Mouse (Mus musculus) layer of hippocampus, adult 9-11 months (tissue): Measurements from ENCODE around the gene Taar6.

Source experiments
- DNase-seq: peaks from one replicate; pipeline ENCODE4 v3.0.0; 2022

The Taar6 gene

GRCm38 (mm10) chr10:23985546-23985945 lies at the start of gene Taar6:
TSS of gene Taar6 (minus strand) at chr10:23985646.
- no peak for DNase-seq

GRCm38 (mm10) chr10:24031347-24031746 lies 45.9 kb upstream of the Taar6 start:
- DNase-seq, result no peak

- DNase-seq, result no peak
These were observed 41.5 kb upstream of the Taar6 start, which contains the start of gene Taar7d for GRCm38 (mm10) chr10:24026922-24027321. TSS of gene Taar7d (plus strand) at chr10:24027222.

GRCm38 (mm10) chr10:24008143-24008542 lies 22.7 kb upstream of the Taar6 start:
- DNase-seq, result no peak

- DNase-seq, result no peak
These were observed 21.6 kb upstream of the Taar6 start for GRCm38 (mm10) chr10:24007034-24007433.

GRCm38 (mm10) chr10:24006442-24006841 lies 21.0 kb upstream of the Taar6 start:
- DNase-seq, result no peak

GRCm38 (mm10) chr10:23999639-24000038 lies 14.2 kb upstream of the Taar6 start, which contains the start of gene Taar7b:
TSS of gene Taar7b (plus strand) at chr10:23999939.
- no peak for DNase-seq

- DNase-seq, result no peak
These were observed 7.9 kb upstream of the Taar6 start, which contains the start of gene Taar7a for GRCm38 (mm10) chr10:23993381-23993780. TSS of gene Taar7a (minus strand) at chr10:23993481.

GRCm38 (mm10) chr10:23986419-23986818 lies 973 bp upstream of the Taar6 start:
- DNase-seq, result no peak

GRCm38 (mm10) chr10:23978901-23979705 lies 6.3 kb downstream of the Taar6 start:
- peak; percentile 65 for DNase-seq

GRCm38 (mm10) chr10:23977958-23978357 lies 7.5 kb downstream of the Taar6 start:
- no peak for DNase-seq

- DNase-seq, result no peak
These were observed 14.2 kb downstream of the Taar6 start for GRCm38 (mm10) chr10:23971256-23971655.

- no peak for DNase-seq
These were observed 14.7 kb downstream of the Taar6 start, which contains the start of gene Taar5 for GRCm38 (mm10) chr10:23970656-23971165. TSS of gene Taar5 (plus strand) at chr10:23970706.

- no peak for DNase-seq
These were observed 20.4 kb downstream of the Taar6 start for GRCm38 (mm10) chr10:23964921-23965610.

- no peak for DNase-seq
These were observed 22.0 kb downstream of the Taar6 start for GRCm38 (mm10) chr10:23963444-23963843.

- no peak for DNase-seq
These were observed 25.0 kb downstream of the Taar6 start, which contains the start of gene Taar4 for GRCm38 (mm10) chr10:23960444-23960915. TSS of gene Taar4 (plus strand) at chr10:23960494.

- DNase-seq, result no peak
These were observed 26.4 kb downstream of the Taar6 start for GRCm38 (mm10) chr10:23959071-23959470.

- DNase-seq, result no peak
These were observed 33.7 kb downstream of the Taar6 start for GRCm38 (mm10) chr10:23951714-23952113.

- DNase-seq, result no peak
These were observed 35.9 kb downstream of the Taar6 start, which contains the start of gene Taar3 for GRCm38 (mm10) chr10:23949508-23950005. TSS of gene Taar3 (plus strand) at chr10:23949558.

- DNase-seq, result no peak
These were observed 37.4 kb downstream of the Taar6 start for GRCm38 (mm10) chr10:23948026-23948425.

GRCm38 (mm10) chr10:23942465-23942864 lies 43.0 kb downstream of the Taar6 start:
- no peak for DNase-seq

- no peak for DNase-seq
These were observed 47.1 kb downstream of the Taar6 start, which contains the start of gene Taar2 for GRCm38 (mm10) chr10:23938312-23938711. TSS of gene Taar2 (plus strand) at chr10:23938572.

- no peak for DNase-seq
These were observed 47.8 kb downstream of the Taar6 start for GRCm38 (mm10) chr10:23937613-23938012.
